Mouse (Mus musculus) liver, adult 2 months (tissue): ENCODE results near the gene Selenoi.

Experiments used
- CTCF ChIP-seq: fragments of 200-500 bp; IDR thresholded peaks from 2 replicates; pipeline ENCODE4 v1.5.1; 2011; ENCODE audit warnings: low read depth, low read length, control low read depth
- POLR2A ChIP-seq: fragments of 200-500 bp; IDR thresholded peaks from 2 replicates; pipeline ENCODE4 v1.6.1; 2011; ENCODE audit warnings: low read length, control low read depth; ENCODE audit not compliant: insufficient read depth; ENCODE audit errors: extremely low read depth

- TF ChIP-seq CTCF (no peak), POLR2A (no peak)
Observed at GRCm38 (mm10) chr5:30203216-30203885, 29.0 kb upstream of the Selenoi start.
